Mouse (Mus musculus) cerebellum, adult 18-20 months (tissue): ENCODE results near the gene Cit.

Source experiments
- DNase-seq, 2 experiments: peaks; one replicate each; pipeline ENCODE4 v3.0.0; 2021

Cit gene

GRCm38 (mm10) chr5:115852431-115852830 lies 7.4 kb downstream of the Cit start:
- DNase-seq = no peak

- DNase-seq = no peak
Measured at GRCm38 (mm10) chr5:115853691-115854090, 8.6 kb downstream of the Cit start.

GRCm38 (mm10) chr5:115854370-115854769 lies 9.3 kb downstream of the Cit start:
- DNase-seq = no peak

- DNase-seq = no peak
Measured at GRCm38 (mm10) chr5:115858652-115859051, 13.6 kb downstream of the Cit start.

GRCm38 (mm10) chr5:115859461-115859860 lies 14.4 kb downstream of the Cit start:
- no peak for DNase-seq

- no peak for DNase-seq
Measured at GRCm38 (mm10) chr5:115861991-115862390, 16.9 kb downstream of the Cit start.

- no peak for DNase-seq
Measured at GRCm38 (mm10) chr5:115862439-115862838, 17.4 kb downstream of the Cit start.

GRCm38 (mm10) chr5:115866296-115866695 lies 21.2 kb downstream of the Cit start:
- no peak for DNase-seq

- DNase-seq = no peak
Measured at GRCm38 (mm10) chr5:115868540-115868939, 23.5 kb downstream of the Cit start.

GRCm38 (mm10) chr5:115869198-115869597 lies 24.1 kb downstream of the Cit start:
- no peak for DNase-seq

GRCm38 (mm10) chr5:115871153-115871552 lies 26.1 kb downstream of the Cit start:
- DNase-seq = no peak

GRCm38 (mm10) chr5:115872106-115872505 lies 27.0 kb downstream of the Cit start:
- DNase-seq = no peak

- no peak for DNase-seq
Measured at GRCm38 (mm10) chr5:115872956-115873355, 27.9 kb downstream of the Cit start.

- no peak for DNase-seq
Measured at GRCm38 (mm10) chr5:115877425-115877824, 32.3 kb downstream of the Cit start.

- no peak for DNase-seq
Measured at GRCm38 (mm10) chr5:115882165-115882564, 37.1 kb downstream of the Cit start.

- DNase-seq = no peak
Measured at GRCm38 (mm10) chr5:115884429-115884828, 39.4 kb downstream of the Cit start.

GRCm38 (mm10) chr5:115893772-115894171 lies 48.7 kb downstream of the Cit start:
- DNase-seq = no peak

GRCm38 (mm10) chr5:115897036-115897435 lies 52.0 kb downstream of the Cit start:
- no peak for DNase-seq

GRCm38 (mm10) chr5:115907037-115908009 lies 62.2 kb downstream of the Cit start:
- peak; percentile 84 to 85 for DNase-seq

- DNase-seq = peak; percentile 69 to 70
Measured at GRCm38 (mm10) chr5:115908251-115908650, 63.2 kb downstream of the Cit start.

- peak; percentile 41 to 49 for DNase-seq
Measured at GRCm38 (mm10) chr5:115908699-115909098, 63.6 kb downstream of the Cit start.

- DNase-seq = peak; percentile 77 to 80
Measured at GRCm38 (mm10) chr5:115909106-115909505, 64.0 kb downstream of the Cit start.

- DNase-seq = no peak
Measured at GRCm38 (mm10) chr5:115910491-115910890, 65.4 kb downstream of the Cit start.

- DNase-seq = no peak
Measured at GRCm38 (mm10) chr5:115915481-115915880, 70.4 kb downstream of the Cit start.

- no peak for DNase-seq
Measured at GRCm38 (mm10) chr5:115917960-115918359, 72.9 kb downstream of the Cit start.
